Mouse (Mus musculus) bone marrow, adult 2 months (tissue): ENCODE measurements around the gene Nop2.

Experiments used
- CTCF ChIP-seq: fragments of 200-500 bp; IDR thresholded peaks from 2 replicates; pipeline ENCODE4 v1.5.1; 2011; ENCODE audit warnings: low read length, control low read depth; ENCODE audit not compliant: control insufficient read depth, insufficient read depth
- POLR2A ChIP-seq: fragments of 200-500 bp; IDR thresholded peaks from 2 replicates; pipeline ENCODE4 v1.6.1; 2011; ENCODE audit warnings: low read depth, mild to moderate bottlenecking, control low read depth, low read length, borderline replicate concordance; ENCODE audit not compliant: control insufficient read depth

- TF ChIP-seq CTCF (no peak), POLR2A (no peak)
Measured at GRCm38 (mm10) chr6:125147329-125147728, 15.6 kb downstream of the Nop2 start.
